Mouse (Mus musculus) liver, embryonic 16.5 days (tissue): ENCODE data around the gene Ihh. TPM values are rescaled to one million over a fixed set of nuclear protein-coding genes. Genes with fewer than 3 reads are reported as not detected.

ENCODE experiments used
- ATAC-seq: fragments of 200-750 bp; cut with Nextera tagmentation; 2 replicates; pipeline ENCODE4 v1.8.0; 2017; ENCODE audit warnings: low read depth, mild to moderate bottlenecking, moderate number of reproducible peaks, moderate library complexity
- H3K27ac ChIP-seq: fragments of 300-500 bp; sonication (generic); 2 replicates; pipeline ENCODE4 v1.5.1; 2014; ENCODE audit warnings: mild to moderate bottlenecking, low read length
- H3K27me3 ChIP-seq: fragments of 300-500 bp; sonication (generic); 2 replicates; pipeline ENCODE4 v1.6.1; 2014; ENCODE audit warnings: low read depth, low read length, mixed read lengths; ENCODE audit not compliant: control insufficient read depth, insufficient read depth
- H3K36me3 ChIP-seq: fragments of 300-500 bp; sonication (generic); 2 replicates; pipeline ENCODE4 v1.6.1; 2014; ENCODE audit warnings: mild to moderate bottlenecking; ENCODE audit not compliant: control insufficient read depth, insufficient read depth
- H3K4me1 ChIP-seq: fragments of 300-500 bp; sonication (generic); 2 replicates; pipeline ENCODE4 v1.6.1; 2014; ENCODE audit warnings: low read depth, low read length, mixed read lengths; ENCODE audit not compliant: control insufficient read depth
- H3K4me2 ChIP-seq: fragments of 300-500 bp; sonication (generic); 2 replicates; pipeline ENCODE4 v1.6.1; 2014; ENCODE audit warnings: low read depth, low read length, mixed read lengths
- H3K4me3 ChIP-seq: fragments of 300-500 bp; sonication (generic); 2 replicates; pipeline ENCODE4 v1.5.1; 2014; ENCODE audit warnings: low read depth, mild to moderate bottlenecking, low read length
- H3K9ac ChIP-seq: fragments of 300-500 bp; sonication (generic); 2 replicates; pipeline ENCODE4 v1.6.1; 2014; ENCODE audit warnings: low read depth, low read length
- H3K9me3 ChIP-seq: fragments of 300-500 bp; sonication (generic); replicated peaks from 2 replicates; pipeline ENCODE4 v1.6.1; 2016; ENCODE audit warnings: low read length; ENCODE audit not compliant: control insufficient read depth
- WGBS: fragments of 180-500 bp; shearing (Covaris S2); extraction: QIAGEN DNeasy Blood & Tissue Kit; methylation state at CpG from one replicate; pipeline ENCODE4 v1.1.7; 2014; ENCODE audit not compliant: insufficient replicate concordance; 5-methylcytosine and 5-hydroxymethylcytosine counted together
- polyA plus RNA-seq: library from polyadenylated mRNA; unstranded; fragments of >200 nt; fragmentation: Nextera tagmentation; extraction: Ambion mirVana; gene quantifications from 2 replicates; pipeline ENCODE4 v1.2.1, GENCODE M21; 2015

The Ihh gene
- polyA plus RNA-seq, 1 experiment from 2014 or later: 4.0 TPM

- ATAC-seq: no peak
- H3K36me3 ChIP-seq: no peaks in the 10 kb centered on the region
- peaks cover 2% of the 10 kb centered on the region; the same call in 1 of the 2 replicates for H3K4me1 ChIP-seq
- no peaks in the 10 kb centered on the region for H3K9me3 ChIP-seq
- WGBS: 45% methylated on average over 8 of the region's 8 CpGs
- H3K4me3 ChIP-seq: no peak overlapping the region
- H3K9ac ChIP-seq: no peak overlapping the region
- H3K27ac ChIP-seq: no peak overlapping the region
- no peak overlapping the region for H3K4me2 ChIP-seq
- no peaks in the 10 kb centered on the region for H3K27me3 ChIP-seq
Measured at GRCm38 (mm10) chr1:74967962-74968580, 16.6 kb upstream of the Ihh start.

- Histone ChIP-seq H3K27me3 (no peaks in the 10 kb centered on the region), H3K9ac (no peak overlapping the region), H3K4me2 (no peak overlapping the region), H3K36me3 (no peaks in the 10 kb centered on the region), H3K4me1 (no peaks in the 10 kb centered on the region; the same call in none of the 2 replicates), H3K27ac (no peak overlapping the region), H3K9me3 (no peaks in the 10 kb centered on the region), H3K4me3 (no peak overlapping the region)
- no peak for ATAC-seq
- 17% methylated on average over 16 of the region's 16 CpGs for whole genome bisulfite sequencing
Measured at GRCm38 (mm10) chr1:74964494-74965215, 13.2 kb upstream of the Ihh start.

- Histone ChIP-seq H3K9ac (no peak overlapping the region), H3K4me1 (no peaks in the 10 kb centered on the region; the same call in none of the 2 replicates), H3K27me3 (no peaks in the 10 kb centered on the region), H3K4me2 (no peak overlapping the region), H3K9me3 (no peaks in the 10 kb centered on the region), H3K27ac (0 out of 2 replicates have a peak overlapping the region, but pooled peaks have one; percentile 1), H3K36me3 (no peaks in the 10 kb centered on the region), H3K4me3 (no peak overlapping the region)
- WGBS: 61% methylated on average over 5 of the region's 5 CpGs
- ATAC-seq: no peak
Measured at GRCm38 (mm10) chr1:74962853-74963227, 11.4 kb upstream of the Ihh start.

GRCm38 (mm10) chr1:74962126-74962852 is 10.8 kb upstream of the Ihh start:
- H3K27ac ChIP-seq: peak overlapping the region; percentile 84
- H3K9ac ChIP-seq: no peak overlapping the region
- ATAC-seq: peak; percentile 74
- H3K9me3 ChIP-seq: no peaks in the 10 kb centered on the region
- WGBS: 35% methylated on average over 5 of the region's 5 CpGs
- no peak overlapping the region for H3K4me3 ChIP-seq
- no peaks in the 10 kb centered on the region; the same call in none of the 2 replicates for H3K4me1 ChIP-seq
- H3K27me3 ChIP-seq: no peaks in the 10 kb centered on the region
- no peak overlapping the region for H3K4me2 ChIP-seq
- H3K36me3 ChIP-seq: no peaks in the 10 kb centered on the region

- Histone ChIP-seq H3K36me3 (no peaks in the 10 kb centered on the region), H3K27me3 (no peaks in the 10 kb centered on the region), H3K27ac (peak overlapping the region; percentile 84), H3K4me1 (no peaks in the 10 kb centered on the region; the same call in none of the 2 replicates), H3K9ac (no peak overlapping the region), H3K4me2 (no peak overlapping the region), H3K4me3 (no peak overlapping the region), H3K9me3 (no peaks in the 10 kb centered on the region)
- ATAC-seq: peak; percentile 84
- WGBS: 55% methylated on average over 7 of the region's 7 CpGs
Measured at GRCm38 (mm10) chr1:74961722-74962121, 10.2 kb upstream of the Ihh start.

DNA sequence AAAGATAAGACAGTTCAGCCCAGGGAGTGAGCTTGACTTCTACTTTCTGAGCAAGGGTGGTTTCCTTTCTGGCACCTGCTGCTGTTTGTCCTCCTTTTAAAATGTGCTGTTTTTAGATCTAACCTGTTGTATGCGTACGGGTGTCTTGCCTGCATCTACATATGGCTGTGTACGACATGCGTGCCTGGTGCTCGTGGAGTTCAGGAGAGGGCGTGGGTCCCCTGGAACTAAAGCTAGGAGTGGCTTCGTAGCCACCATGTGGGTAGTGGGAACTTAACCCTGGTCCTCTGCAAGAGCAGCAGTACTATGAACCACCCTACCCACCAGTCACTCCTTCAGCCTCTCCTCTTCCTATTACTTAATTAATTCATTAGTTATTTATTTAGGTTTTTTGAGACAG is 8.6 kb upstream of the Ihh start:
- H3K9me3 ChIP-seq: no peaks in the 10 kb centered on the region
- no peak overlapping the region for H3K9ac ChIP-seq
- peaks cover 3% of the 10 kb centered on the region; the same call in 1 of the 2 replicates for H3K27me3 ChIP-seq
- H3K4me3 ChIP-seq: no peak overlapping the region
- no peak for ATAC-seq
- 68% methylated on average over 7 of the region's 7 CpGs for WGBS
- no peaks in the 10 kb centered on the region for H3K36me3 ChIP-seq
- no peak overlapping the region for H3K4me2 ChIP-seq
- no peak overlapping the region for H3K27ac ChIP-seq
- H3K4me1 ChIP-seq: no peaks in the 10 kb centered on the region; the same call in none of the 2 replicates

- Histone ChIP-seq H3K4me1 (no peaks in the 10 kb centered on the region), H3K27ac (peak overlapping the region; percentile 34), H3K36me3 (no peaks in the 10 kb centered on the region), H3K9ac (peak overlapping the region; percentile 53), H3K4me2 (peak overlapping the region; percentile 45), H3K9me3 (no peaks in the 10 kb centered on the region), H3K4me3 (peak overlapping the region; percentile 56), H3K27me3 (peaks cover 67% of the 10 kb centered on the region)
- 2% methylated on average over 80 of the region's 84 CpGs for WGBS
- peak; percentile 35 for ATAC-seq
Measured at GRCm38 (mm10) chr1:74950576-74951490, 639 bp downstream of the Ihh start.

- ATAC-seq: no peak
- Histone ChIP-seq H3K4me1 (no peaks in the 10 kb centered on the region), H3K9me3 (no peaks in the 10 kb centered on the region), H3K27me3 (peaks cover 64% of the 10 kb centered on the region), H3K9ac (peak overlapping the region; percentile 53), H3K36me3 (no peaks in the 10 kb centered on the region), H3K27ac (peak overlapping the region; percentile 12; the same call in 1 of the 2 replicates), H3K4me2 (peak overlapping the region; percentile 45), H3K4me3 (peak overlapping the region; percentile 56)
- 2% methylated on average over 16 of the region's 16 CpGs for WGBS
Measured at GRCm38 (mm10) chr1:74950066-74950465, 1.4 kb downstream of the Ihh start.
